Mouse (Mus musculus): ENCODE data around the gene Tmed1. TPM values are rescaled to one million over a fixed set of nuclear protein-coding genes. Genes with fewer than 3 reads are reported as not detected.

Gene Tmed1
- polyA plus RNA-seq, 1 experiment from 2014 or later = 57.7 TPM

- Histone ChIP-seq H3K9ac (replicated peaks) (no peak overlapping the region), H3K4me2 (replicated peaks) (no peak overlapping the region), H3K9me3 (no peaks in the 10 kb centered on the region), H3K4me3 (no peak overlapping the region), H3K4me1 (peaks cover 7% of the 10 kb centered on the region; the same call in 1 of the 2 replicates), H3K27ac (replicated peaks) (0 out of 2 replicates have a peak overlapping the region, but pooled peaks have one; percentile 19), H3K36me3 (peaks cover 9% of the 10 kb centered on the region; the same call in 1 of the 2 replicates), H3K27me3 (no peaks in the 10 kb centered on the region)
- WGBS = 89% methylated on average over 5 of the region's 5 CpGs
- no peak for ATAC-seq (replicated peaks)
These were observed 46.9 kb downstream of the Tmed1 start for GRCm38 (mm10) chr9:21463138-21463590.

- WGBS = 96% methylated on average over 3 of the region's 3 CpGs
- Histone ChIP-seq H3K9me3 (no peaks in the 10 kb centered on the region), H3K27ac (replicated peaks) (no peak overlapping the region), H3K9ac (replicated peaks) (no peak overlapping the region), H3K36me3 (peaks cover under 1% of the 10 kb centered on the region; the same call in 1 of the 2 replicates), H3K4me1 (peaks cover 7% of the 10 kb centered on the region; the same call in 1 of the 2 replicates), H3K4me2 (replicated peaks) (no peak overlapping the region), H3K4me3 (no peak overlapping the region), H3K27me3 (no peaks in the 10 kb centered on the region)
- no peak for ATAC-seq (replicated peaks)
These were observed 49.6 kb downstream of the Tmed1 start for GRCm38 (mm10) chr9:21460400-21460940.

- no peak for ATAC-seq (replicated peaks)
- Histone ChIP-seq H3K9ac (replicated peaks) (no peak overlapping the region), H3K4me1 (0 out of 2 replicates have a peak, but pooled peaks cover 3% of the 10 kb centered on the region), H3K4me3 (no peak overlapping the region), H3K27me3 (no peaks in the 10 kb centered on the region), H3K9me3 (no peaks in the 10 kb centered on the region), H3K36me3 (no peaks in the 10 kb centered on the region), H3K27ac (replicated peaks) (no peak overlapping the region), H3K4me2 (replicated peaks) (no peak overlapping the region)
- 72% methylated on average over 3 of the region's 3 CpGs for WGBS
These were observed 51.2 kb downstream of the Tmed1 start for GRCm38 (mm10) chr9:21458821-21459220.

Small RNA genes lying within 50 kb of the gene (microRNA-seq; reads per million reads assigned to microRNA genes)
- gene Mir199a-1 = not detected

Other genes starting within 250 kb of the Tmed1 start
- 53.1 and 55.0 TPM in 2 replicates for gene Atg4d, start 245.0 kb downstream of the Tmed1 start, polyA plus RNA-seq (2015; fragmentation: Nextera tagmentation; extraction: Ambion mirVana)
- 18.0 and 18.1 TPM in 2 replicates for gene Kri1, start 222.3 kb downstream of the Tmed1 start, polyA plus RNA-seq (2015; fragmentation: Nextera tagmentation; extraction: Ambion mirVana)
- 91.3 and 97.9 TPM in 2 replicates for gene Cdkn2d, start 218.8 kb downstream of the Tmed1 start, polyA plus RNA-seq (2015; fragmentation: Nextera tagmentation; extraction: Ambion mirVana)
- gene Ap1m2, start 197.9 kb downstream of the Tmed1 start, polyA plus RNA-seq (2015; fragmentation: Nextera tagmentation; extraction: Ambion mirVana) = 1.1 and 1.4 TPM in 2 replicates
- gene Slc44a2, start 189.6 kb downstream of the Tmed1 start, polyA plus RNA-seq (2015; fragmentation: Nextera tagmentation; extraction: Ambion mirVana) = 77.4 and 77.8 TPM in 2 replicates
- gene Ilf3, start 142.4 kb downstream of the Tmed1 start, polyA plus RNA-seq (2015; fragmentation: Nextera tagmentation; extraction: Ambion mirVana) = 306 and 307 TPM in 2 replicates
- 45.7 and 49.1 TPM in 2 replicates for gene Qtrt1, start 98.4 kb downstream of the Tmed1 start, polyA plus RNA-seq (2015; fragmentation: Nextera tagmentation; extraction: Ambion mirVana)
- 74.7 and 77.1 TPM in 2 replicates for gene Dnm2, start 85.3 kb downstream of the Tmed1 start, polyA plus RNA-seq (2015; fragmentation: Nextera tagmentation; extraction: Ambion mirVana)
- 3.0 and 3.8 TPM in 2 replicates for gene AB124611, start 15.9 kb upstream of the Tmed1 start, polyA plus RNA-seq (2015; fragmentation: Nextera tagmentation; extraction: Ambion mirVana)
- 37.3 and 46.0 TPM in 2 replicates for gene Carm1, start 36.6 kb upstream of the Tmed1 start, polyA plus RNA-seq (2015; fragmentation: Nextera tagmentation; extraction: Ambion mirVana)
- 58.8 and 61.2 TPM in 2 replicates for gene Timm29, start 82.5 kb upstream of the Tmed1 start, polyA plus RNA-seq (2015; fragmentation: Nextera tagmentation; extraction: Ambion mirVana)
- 23.1 and 23.7 TPM in 2 replicates for gene Yipf2, start 82.6 kb upstream of the Tmed1 start, polyA plus RNA-seq (2015; fragmentation: Nextera tagmentation; extraction: Ambion mirVana)
- 159 and 169 TPM in 2 replicates for gene Smarca4, start 105.9 kb upstream of the Tmed1 start, polyA plus RNA-seq (2015; fragmentation: Nextera tagmentation; extraction: Ambion mirVana)
- gene Ldlr, start 213.2 kb upstream of the Tmed1 start, polyA plus RNA-seq (2015; fragmentation: Nextera tagmentation; extraction: Ambion mirVana) = 15.9 and 17.3 TPM in 2 replicates